Mouse (Mus musculus) erythroblast, embryonic 14.5 days (primary cell): ENCODE measurements at regions not wholly inside any gene's neighbourhood (a gene's known extent, or its start where the extent isn't known, plus 50 kb on each side); places are given as distances from the start of the nearest gene placed in this dataset.

Source experiments
- H3K27me3 ChIP-seq: 2 replicates; pipeline ENCODE4 v1.6.1; 2012; ENCODE audit warnings: inconsistent platforms; ENCODE audit not compliant: control insufficient read depth
- H3K36me3 ChIP-seq: 2 replicates; pipeline ENCODE4 v1.6.1; 2012; ENCODE audit warnings: mild to moderate bottlenecking, inconsistent platforms; ENCODE audit not compliant: control insufficient read depth
- H3K4me1 ChIP-seq: 2 replicates; pipeline ENCODE4 v1.6.1; 2012; ENCODE audit warnings: inconsistent platforms; ENCODE audit not compliant: control insufficient read depth
- H3K4me3 ChIP-seq: replicated peaks from 2 replicates; pipeline ENCODE3; 2012; ENCODE audit warnings: moderate library complexity, mild to moderate bottlenecking, inconsistent platforms
- H3K9me3 ChIP-seq: 2 replicates; pipeline ENCODE4 v1.6.1; 2012; ENCODE audit warnings: low read length, inconsistent platforms, mixed read lengths; ENCODE audit not compliant: control insufficient read depth
- GATA1 ChIP-seq: IDR thresholded peaks from 2 replicates; pipeline ENCODE4 v1.6.1; 2012; ENCODE audit warnings: low read length, inconsistent platforms, mixed read lengths
- TAL1 ChIP-seq: IDR thresholded peaks from 3 replicates; pipeline ENCODE4 v1.6.1; 2012; ENCODE audit warnings: low read length, inconsistent platforms, mixed read lengths

GRCm38 (mm10) chr11:21033823-21034401, 57.2 kb upstream of the Peli1 start:
- no peaks in the 10 kb centered on the region for H3K36me3 ChIP-seq
- H3K4me3 ChIP-seq: no peak overlapping the region
- H3K4me1 ChIP-seq: no peaks in the 10 kb centered on the region; the same call in 1 of the 2 replicates
- no peaks in the 10 kb centered on the region for H3K27me3 ChIP-seq
- no peak for TF ChIP-seq GATA1
- TF ChIP-seq TAL1: no peak
- H3K9me3 ChIP-seq: peaks cover 2% of the 10 kb centered on the region; the same call in 1 of the 2 replicates

- no peaks in the 10 kb centered on the region for H3K27me3 ChIP-seq
- TF ChIP-seq GATA1 (no peak), TAL1 (no peak)
- no peak overlapping the region for H3K4me3 ChIP-seq
- H3K9me3 ChIP-seq: no peaks in the 10 kb centered on the region
- H3K4me1 ChIP-seq: no peaks in the 10 kb centered on the region; the same call in 1 of the 2 replicates
- no peaks in the 10 kb centered on the region for H3K36me3 ChIP-seq
Observed at GRCm38 (mm10) chr11:21036161-21036916, 54.8 kb upstream of the Peli1 start.

- Histone ChIP-seq H3K27me3 (no peaks in the 10 kb centered on the region), H3K4me1 (peaks cover under 1% of the 10 kb centered on the region), H3K9me3 (no peaks in the 10 kb centered on the region), H3K36me3 (no peaks in the 10 kb centered on the region), H3K4me3 (no peak overlapping the region)
- no peak for TF ChIP-seq GATA1
- TF ChIP-seq TAL1: no peak
Observed at GRCm38 (mm10) chr11:21037267-21037906, 53.7 kb upstream of the Peli1 start.

GRCm38 (mm10) chr11:21041201-21041600, 49.9 kb upstream of the Peli1 start:
- TF ChIP-seq GATA1 (no peak), TAL1 (no peak)

More at GRCm38 (mm10) chr11:21041201-21041600, 49.9 kb upstream of the Peli1 start:
- Histone ChIP-seq H3K27me3 (peaks cover 3% of the 10 kb centered on the region; the same call in 1 of the 2 replicates), H3K4me1 (peaks cover 4% of the 10 kb centered on the region; the same call in 1 of the 2 replicates), H3K4me3 (no peak overlapping the region), H3K9me3 (no peaks in the 10 kb centered on the region), H3K36me3 (no peaks in the 10 kb centered on the region)
